Mouse (Mus musculus): Measurements from ENCODE around the gene Ebf3. TPM values are rescaled to one million over a fixed set of nuclear protein-coding genes. Genes with fewer than 3 reads are reported as not detected.
A peak's percentile ranks its signal among the peaks of the same experiment; 100 is the strongest.

The Ebf3 gene
- polyA plus RNA-seq, 1 experiment from 2014 or later, result 9.8 TPM

DNA sequence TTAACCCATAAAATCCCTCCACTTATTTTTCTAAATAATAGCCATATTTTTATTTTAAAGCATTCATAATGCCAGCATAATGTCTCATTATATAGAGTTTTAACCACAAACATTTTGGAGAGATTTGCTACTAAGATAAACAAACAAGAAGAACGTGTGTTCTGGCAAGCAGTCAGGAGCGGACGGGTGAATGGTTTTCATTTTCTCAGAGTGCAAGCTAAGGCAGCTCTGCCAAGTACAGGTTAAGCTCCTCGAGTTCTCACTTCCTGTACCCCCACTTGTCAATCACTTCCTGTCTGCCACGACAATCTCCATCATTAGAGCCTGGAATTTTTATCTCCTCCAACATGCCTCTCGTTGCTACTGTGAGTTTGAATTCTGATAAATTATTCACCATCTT, 13.4 kb downstream of the Ebf3 start:
- Histone ChIP-seq H3K27ac (replicated peaks; ENCODE audit: low read depth, low read length) (no peak overlapping the region), H3K36me3 (ENCODE audit: control insufficient read depth, insufficient read depth, low read length) (no peaks in the 10 kb centered on the region), H3K9me3 (ENCODE audit: control insufficient read depth, low read length) (no peaks in the 10 kb centered on the region), H3K9ac (ENCODE audit: low read length) (no peak overlapping the region), H3K27me3 (ENCODE audit: control insufficient read depth, insufficient read depth, low read length) (0 out of 2 replicates have a peak, but pooled peaks cover 2% of the 10 kb centered on the region), H3K4me3 (ENCODE audit: low read depth, low read length) (no peak overlapping the region), H3K4me2 (ENCODE audit: low read depth, severe bottlenecking) (peak overlapping the region; percentile 35; the same call in 1 of the 2 replicates), H3K4me1 (ENCODE audit: control insufficient read depth, insufficient read depth, low read length) (peaks cover 79% of the 10 kb centered on the region)
- 7% methylated on average over 6 of the region's 6 CpGs for WGBS
- no peak for ATAC-seq (ENCODE audit: insufficient number of reproducible peaks, low FRiP score, low TSS enrichment, low read depth)
- DNase-seq (ENCODE audit: low spot score), result no peak

DNA sequence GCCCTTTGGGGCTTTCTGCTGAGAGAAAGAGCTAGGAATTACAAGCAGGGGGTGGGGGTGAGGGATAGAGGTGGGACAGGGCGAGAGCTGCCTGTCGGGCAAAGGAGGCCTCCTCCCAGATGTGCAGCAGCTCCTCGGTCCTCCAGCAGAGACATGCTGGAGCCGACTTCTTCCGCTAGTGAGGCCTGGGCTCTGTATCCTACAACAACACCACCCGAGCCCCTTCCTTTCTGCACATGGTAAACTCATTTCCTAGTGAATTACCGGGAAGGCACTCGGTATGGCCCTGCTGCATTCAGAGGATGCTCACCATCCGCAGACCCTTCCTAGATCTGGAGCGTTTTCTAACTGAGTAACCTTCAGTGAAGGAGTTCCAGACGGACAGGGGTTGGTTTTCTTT, 14.1 kb downstream of the Ebf3 start:
- Histone ChIP-seq H3K9ac (ENCODE audit: low read length) (no peak overlapping the region), H3K4me3 (ENCODE audit: low read depth, low read length) (no peak overlapping the region), H3K4me2 (ENCODE audit: low read depth, severe bottlenecking) (peak overlapping the region; percentile 12; the same call in 1 of the 2 replicates), H3K27ac (replicated peaks; ENCODE audit: low read depth, low read length) (no peak overlapping the region), H3K9me3 (ENCODE audit: control insufficient read depth, low read length) (no peaks in the 10 kb centered on the region), H3K27me3 (ENCODE audit: control insufficient read depth, insufficient read depth, low read length) (0 out of 2 replicates have a peak, but pooled peaks cover 2% of the 10 kb centered on the region), H3K36me3 (ENCODE audit: control insufficient read depth, insufficient read depth, low read length) (no peaks in the 10 kb centered on the region), H3K4me1 (ENCODE audit: control insufficient read depth, insufficient read depth, low read length) (peaks cover 79% of the 10 kb centered on the region)
- DNase-seq (ENCODE audit: low spot score) (peak; percentile 58), ATAC-seq (ENCODE audit: insufficient number of reproducible peaks, low FRiP score, low TSS enrichment, low read depth) (no peak)
- WGBS, result 10% methylated on average over 11 of the region's 11 CpGs

DNA sequence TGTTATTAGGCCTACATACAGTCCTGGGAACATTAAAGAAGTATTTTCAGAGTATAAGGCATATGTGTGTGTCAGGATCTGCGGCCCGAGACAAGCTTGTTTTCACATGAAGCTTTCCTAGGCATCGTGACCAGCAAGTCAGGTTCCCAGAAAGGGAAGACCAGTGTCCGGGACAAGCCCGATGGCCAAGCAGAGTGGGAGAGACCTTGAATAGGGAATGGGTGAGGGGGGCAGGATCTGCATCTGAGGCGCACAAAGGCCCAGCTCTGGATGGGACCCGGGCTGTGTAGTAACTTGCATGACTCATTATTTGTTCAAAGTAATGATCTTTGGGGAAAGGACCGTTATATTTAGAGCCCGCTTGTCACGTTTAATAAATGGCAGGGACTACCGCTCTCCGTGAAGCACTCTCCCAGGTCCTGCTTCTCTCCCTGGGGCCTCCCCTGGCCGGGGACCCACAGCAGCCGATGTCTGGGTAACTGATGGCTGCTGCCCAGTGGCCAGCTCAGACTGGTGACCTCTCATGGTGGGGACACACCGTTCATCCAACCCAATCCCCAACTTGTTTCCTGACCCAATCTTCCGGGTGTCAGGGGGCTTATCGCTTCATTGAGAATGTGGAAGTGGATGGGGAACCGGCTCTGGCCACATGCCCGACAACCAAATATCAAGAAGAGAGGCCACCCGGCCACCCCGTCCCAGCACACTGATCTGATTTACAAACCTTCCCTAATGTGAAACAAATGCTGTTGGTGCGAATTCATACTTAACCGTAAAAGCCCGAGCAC, 16.5 kb downstream of the Ebf3 start:
- H3K36me3 ChIP-seq (ENCODE audit: control insufficient read depth, insufficient read depth, low read length), result no peaks in the 10 kb centered on the region
- no peaks in the 10 kb centered on the region for H3K9me3 ChIP-seq (ENCODE audit: control insufficient read depth, low read length)
- H3K4me2 ChIP-seq (ENCODE audit: low read depth, severe bottlenecking), result peak overlapping the region; percentile 27
- peak; percentile 71 for DNase-seq (ENCODE audit: low spot score)
- peaks cover 70% of the 10 kb centered on the region for H3K4me1 ChIP-seq (ENCODE audit: control insufficient read depth, insufficient read depth, low read length)
- no peak for ATAC-seq (ENCODE audit: insufficient number of reproducible peaks, low FRiP score, low TSS enrichment, low read depth)
- 18% methylated on average over 24 of the region's 24 CpGs for WGBS
- H3K4me3 ChIP-seq (ENCODE audit: low read depth, low read length), result no peak overlapping the region
- H3K27ac ChIP-seq (replicated peaks; ENCODE audit: low read depth, low read length), result peak overlapping the region; percentile 56; the same call in 1 of the 2 replicates
- no peak overlapping the region for H3K9ac ChIP-seq (ENCODE audit: low read length)
- H3K27me3 ChIP-seq (ENCODE audit: control insufficient read depth, insufficient read depth, low read length), result 0 out of 2 replicates have a peak, but pooled peaks cover 2% of the 10 kb centered on the region

DNA sequence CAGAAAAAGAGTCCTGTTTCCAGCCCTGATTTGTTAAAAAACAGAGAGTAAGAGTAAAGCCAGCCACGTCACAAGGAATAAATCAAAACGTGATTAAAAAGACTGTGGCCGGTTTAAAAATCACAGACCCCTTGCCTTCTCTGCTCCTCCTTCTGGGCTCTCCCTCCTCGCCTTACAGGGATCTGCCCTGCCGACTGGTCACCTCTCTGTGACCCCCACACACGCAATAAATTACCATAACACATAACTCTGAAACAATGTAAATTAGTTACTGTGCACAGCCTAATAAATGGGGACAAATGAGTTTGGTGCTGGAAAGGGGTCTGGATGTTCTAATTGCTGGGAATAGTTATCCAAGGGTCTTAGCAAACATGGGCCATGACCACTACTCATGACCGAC, 17.1 kb downstream of the Ebf3 start:
- ATAC-seq (ENCODE audit: insufficient number of reproducible peaks, low FRiP score, low TSS enrichment, low read depth) (no peak), DNase-seq (ENCODE audit: low spot score) (peak; percentile 54)
- no peak overlapping the region for H3K9ac ChIP-seq (ENCODE audit: low read length)
- H3K27ac ChIP-seq (replicated peaks; ENCODE audit: low read depth, low read length), result no peak overlapping the region
- H3K9me3 ChIP-seq (ENCODE audit: control insufficient read depth, low read length), result no peaks in the 10 kb centered on the region
- no peak overlapping the region for H3K4me3 ChIP-seq (ENCODE audit: low read depth, low read length)
- H3K36me3 ChIP-seq (ENCODE audit: control insufficient read depth, insufficient read depth, low read length), result no peaks in the 10 kb centered on the region
- WGBS, result 6% methylated on average over 7 of the region's 7 CpGs
- 0 out of 2 replicates have a peak, but pooled peaks cover 2% of the 10 kb centered on the region for H3K27me3 ChIP-seq (ENCODE audit: control insufficient read depth, insufficient read depth, low read length)
- H3K4me1 ChIP-seq (ENCODE audit: control insufficient read depth, insufficient read depth, low read length), result peaks cover 66% of the 10 kb centered on the region
- peak overlapping the region; percentile 27; the same call in 1 of the 2 replicates for H3K4me2 ChIP-seq (ENCODE audit: low read depth, severe bottlenecking)

DNA sequence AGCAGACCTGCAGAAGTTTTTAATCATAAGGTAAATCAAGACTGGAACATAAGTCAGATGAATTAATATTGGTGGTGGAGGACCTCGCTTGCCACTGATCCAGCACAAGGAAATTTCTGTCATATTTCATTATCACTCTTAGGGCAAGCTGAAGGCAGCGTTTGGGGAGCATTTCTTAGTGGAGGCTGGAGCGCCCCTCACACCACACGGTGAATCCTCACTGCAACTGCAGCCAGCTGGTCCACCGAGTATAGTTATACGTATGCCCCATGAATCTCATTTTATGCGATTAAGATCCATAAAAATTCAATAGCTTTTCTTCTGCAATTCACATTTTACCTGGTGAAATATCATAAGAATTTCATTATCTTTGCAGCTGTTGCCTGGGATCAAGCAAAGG, 18.6 kb downstream of the Ebf3 start:
- WGBS, result 76% methylated on average over 7 of the region's 7 CpGs
- H3K4me1 ChIP-seq (ENCODE audit: control insufficient read depth, insufficient read depth, low read length), result peaks cover 50% of the 10 kb centered on the region
- H3K27ac ChIP-seq (replicated peaks; ENCODE audit: low read depth, low read length), result no peak overlapping the region
- no peak overlapping the region for H3K4me2 ChIP-seq (ENCODE audit: low read depth, severe bottlenecking)
- no peak for ATAC-seq (ENCODE audit: insufficient number of reproducible peaks, low FRiP score, low TSS enrichment, low read depth)
- no peak for DNase-seq (ENCODE audit: low spot score)
- H3K36me3 ChIP-seq (ENCODE audit: control insufficient read depth, insufficient read depth, low read length), result no peaks in the 10 kb centered on the region
- H3K27me3 ChIP-seq (ENCODE audit: control insufficient read depth, insufficient read depth, low read length), result 0 out of 2 replicates have a peak, but pooled peaks cover 2% of the 10 kb centered on the region
- H3K9ac ChIP-seq (ENCODE audit: low read length), result no peak overlapping the region
- no peak overlapping the region for H3K4me3 ChIP-seq (ENCODE audit: low read depth, low read length)
- no peaks in the 10 kb centered on the region for H3K9me3 ChIP-seq (ENCODE audit: control insufficient read depth, low read length)

DNA sequence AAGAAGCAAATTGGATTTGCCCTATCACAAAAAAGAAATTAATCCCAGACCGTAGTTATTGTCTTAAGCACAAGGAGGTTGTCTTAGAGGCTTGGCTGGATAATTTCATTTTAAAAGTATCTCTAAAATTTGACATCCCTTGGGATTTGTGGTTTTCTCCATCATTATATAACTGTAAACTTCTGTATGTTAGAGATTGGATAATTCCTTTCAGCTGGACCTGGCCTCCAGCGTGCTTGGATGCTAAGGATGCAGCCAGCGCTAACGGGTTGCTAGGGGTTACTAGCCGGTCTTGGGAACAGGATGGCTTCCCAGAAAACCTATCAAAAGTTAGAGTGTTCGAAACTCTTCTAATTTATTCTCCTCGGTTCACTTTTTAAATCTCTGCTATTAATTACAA, 19.8 kb downstream of the Ebf3 start:
- 32% methylated on average over 7 of the region's 7 CpGs for WGBS

DNA sequence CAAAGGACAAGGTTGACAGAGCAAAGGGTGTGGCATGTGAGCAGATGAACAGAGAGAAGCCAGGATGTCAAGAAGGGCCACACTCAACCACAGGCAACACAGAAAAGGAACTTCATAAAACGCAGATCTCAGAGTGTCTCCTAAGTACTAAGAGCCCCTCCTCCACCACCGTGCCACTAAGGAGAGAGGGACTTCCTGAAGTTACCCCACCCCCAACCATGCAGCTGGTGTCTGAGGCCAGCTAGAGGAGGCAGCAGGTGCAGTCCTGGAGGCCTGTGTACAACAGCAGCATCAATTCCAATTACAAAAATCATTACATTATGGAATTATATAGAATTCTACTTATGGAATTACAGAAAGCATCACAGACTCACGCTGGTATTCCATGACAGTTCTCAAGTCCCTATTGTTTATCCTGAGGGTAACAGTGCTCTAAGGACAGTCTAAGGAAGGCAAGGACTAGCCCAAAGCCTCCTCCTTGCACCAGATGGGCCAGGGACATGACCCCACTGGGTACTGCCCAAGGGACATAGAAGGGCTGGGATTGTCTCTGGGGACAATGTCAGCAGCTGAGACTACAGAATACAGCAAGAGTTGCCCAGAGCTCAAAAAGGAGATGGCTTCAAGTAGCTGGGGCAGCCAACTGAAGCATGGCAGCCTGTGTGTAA, 24.8 kb downstream of the Ebf3 start:
- Histone ChIP-seq H3K4me3 (ENCODE audit: low read depth, low read length) (no peak overlapping the region), H3K27ac (replicated peaks; ENCODE audit: low read depth, low read length) (no peak overlapping the region), H3K9me3 (ENCODE audit: control insufficient read depth, low read length) (no peaks in the 10 kb centered on the region), H3K9ac (ENCODE audit: low read length) (no peak overlapping the region), H3K4me1 (ENCODE audit: control insufficient read depth, insufficient read depth, low read length) (peaks cover 5% of the 10 kb centered on the region; the same call in 1 of the 2 replicates), H3K4me2 (ENCODE audit: low read depth, severe bottlenecking) (no peak overlapping the region), H3K27me3 (ENCODE audit: control insufficient read depth, insufficient read depth, low read length) (no peaks in the 10 kb centered on the region), H3K36me3 (ENCODE audit: control insufficient read depth, insufficient read depth, low read length) (no peaks in the 10 kb centered on the region)
- DNase-seq (ENCODE audit: low spot score), result no peak
- ATAC-seq (ENCODE audit: insufficient number of reproducible peaks, low FRiP score, low TSS enrichment, low read depth), result no peak
- 72% methylated on average over 3 of the region's 3 CpGs for WGBS

More for the DNA sequence above, 19.8 kb downstream of the Ebf3 start:
- Histone ChIP-seq H3K4me1 (ENCODE audit: control insufficient read depth, insufficient read depth, low read length) (peaks cover 39% of the 10 kb centered on the region), H3K9ac (ENCODE audit: low read length) (no peak overlapping the region), H3K9me3 (ENCODE audit: control insufficient read depth, low read length) (no peaks in the 10 kb centered on the region), H3K36me3 (ENCODE audit: control insufficient read depth, insufficient read depth, low read length) (no peaks in the 10 kb centered on the region), H3K4me2 (ENCODE audit: low read depth, severe bottlenecking) (no peak overlapping the region), H3K27ac (replicated peaks; ENCODE audit: low read depth, low read length) (no peak overlapping the region), H3K27me3 (ENCODE audit: control insufficient read depth, insufficient read depth, low read length) (0 out of 2 replicates have a peak, but pooled peaks cover 1% of the 10 kb centered on the region), H3K4me3 (ENCODE audit: low read depth, low read length) (no peak overlapping the region)
- ATAC-seq (ENCODE audit: insufficient number of reproducible peaks, low FRiP score, low TSS enrichment, low read depth) (no peak), DNase-seq (ENCODE audit: low spot score) (no peak)

DNA sequence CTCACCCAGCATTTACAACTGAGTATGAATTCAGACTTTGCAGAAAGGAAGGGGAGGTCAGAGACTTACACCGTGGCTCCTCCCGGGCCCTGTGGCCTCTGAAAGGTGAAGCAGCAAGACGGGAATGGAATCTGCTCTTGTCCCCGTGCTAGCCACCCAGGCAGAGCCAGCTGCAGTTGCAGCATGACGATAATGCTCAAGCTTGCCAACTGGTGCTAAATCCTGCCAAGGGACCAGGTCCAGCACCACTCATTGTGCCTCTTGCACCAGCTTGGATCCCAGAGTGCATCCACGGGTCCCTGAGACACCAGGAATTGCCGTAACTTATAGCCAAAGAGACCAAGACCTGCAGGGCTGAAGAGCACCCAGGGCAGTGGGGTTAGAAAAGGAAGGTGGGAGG, 36.1 kb downstream of the Ebf3 start:
- H3K36me3 ChIP-seq (ENCODE audit: control insufficient read depth, insufficient read depth, low read length), result no peaks in the 10 kb centered on the region
- WGBS, result 86% methylated on average over 7 of the region's 7 CpGs
- H3K4me1 ChIP-seq (ENCODE audit: control insufficient read depth, insufficient read depth, low read length), result 0 out of 2 replicates have a peak, but pooled peaks cover 2% of the 10 kb centered on the region
- no peaks in the 10 kb centered on the region for H3K27me3 ChIP-seq (ENCODE audit: control insufficient read depth, insufficient read depth, low read length)
- H3K9me3 ChIP-seq (ENCODE audit: control insufficient read depth, low read length), result no peaks in the 10 kb centered on the region
- no peak overlapping the region for H3K4me3 ChIP-seq (ENCODE audit: low read depth, low read length)
- no peak for ATAC-seq (ENCODE audit: insufficient number of reproducible peaks, low FRiP score, low TSS enrichment, low read depth)
- no peak overlapping the region for H3K4me2 ChIP-seq (ENCODE audit: low read depth, severe bottlenecking)
- no peak for DNase-seq (ENCODE audit: low spot score)
- no peak overlapping the region for H3K9ac ChIP-seq (ENCODE audit: low read length)
- H3K27ac ChIP-seq (replicated peaks; ENCODE audit: low read depth, low read length), result no peak overlapping the region
